Mouse (Mus musculus) heart, embryonic 11.5 days (tissue): ENCODE measurements at regions not wholly inside any gene's neighbourhood (a gene's known extent, or its start where the extent isn't known, plus 50 kb on each side); places are given as distances from the start of the nearest gene placed in this dataset.
A peak's percentile ranks its signal among the peaks of the same experiment; 100 is the strongest.

ENCODE experiments used
- ATAC-seq: fragments of 200-750 bp; cut with Nextera tagmentation; replicated peaks from 2 replicates; pipeline ENCODE4 v1.8.0; 2017; ENCODE audit warnings: moderate library complexity; ENCODE audit not compliant: insufficient number of reproducible peaks, low FRiP score, low TSS enrichment
- H3K27ac ChIP-seq: fragments of 300-500 bp; sonication (generic); 2 replicates; pipeline ENCODE4 v1.5.1; 2014; ENCODE audit warnings: mild to moderate bottlenecking, low read depth, low read length
- H3K27me3 ChIP-seq: fragments of 300-500 bp; sonication (generic); 2 replicates; pipeline ENCODE4 v1.6.1; 2014; ENCODE audit warnings: mild to moderate bottlenecking, low read length, mixed read lengths; ENCODE audit not compliant: control insufficient read depth, insufficient read depth
- H3K36me3 ChIP-seq: fragments of 300-500 bp; sonication (generic); 2 replicates; pipeline ENCODE4 v1.6.1; 2014; ENCODE audit warnings: mild to moderate bottlenecking, low read length, moderate library complexity, mixed read lengths; ENCODE audit not compliant: control insufficient read depth, insufficient read depth
- H3K4me1 ChIP-seq: fragments of 300-500 bp; sonication (generic); 2 replicates; pipeline ENCODE4 v1.6.1; 2014; ENCODE audit warnings: low read length; ENCODE audit not compliant: control insufficient read depth, insufficient read depth
- H3K4me2 ChIP-seq: fragments of 300-500 bp; sonication (generic); 2 replicates; pipeline ENCODE4 v1.6.1; 2014; ENCODE audit warnings: mild to moderate bottlenecking, moderate library complexity
- H3K4me3 ChIP-seq: fragments of 300-500 bp; sonication (generic); 2 replicates; pipeline ENCODE4 v1.5.1; 2014; ENCODE audit warnings: low read depth, low read length
- H3K9ac ChIP-seq: fragments of 300-500 bp; sonication (generic); 2 replicates; pipeline ENCODE4 v1.6.1; 2014; ENCODE audit warnings: mild to moderate bottlenecking, low read depth, low read length, moderate library complexity
- H3K9me3 ChIP-seq: fragments of 300-500 bp; sonication (generic); replicated peaks from 2 replicates; pipeline ENCODE4 v1.6.1; 2016; ENCODE audit warnings: low read length; ENCODE audit not compliant: control insufficient read depth
- WGBS: fragments of 180-500 bp; shearing (Covaris S2); extraction: QIAGEN DNeasy Blood & Tissue Kit; methylation state at CpG from one replicate; pipeline ENCODE4 v1.1.7; 2014; ENCODE audit not compliant: insufficient replicate concordance; 5-methylcytosine and 5-hydroxymethylcytosine counted together

DNA sequence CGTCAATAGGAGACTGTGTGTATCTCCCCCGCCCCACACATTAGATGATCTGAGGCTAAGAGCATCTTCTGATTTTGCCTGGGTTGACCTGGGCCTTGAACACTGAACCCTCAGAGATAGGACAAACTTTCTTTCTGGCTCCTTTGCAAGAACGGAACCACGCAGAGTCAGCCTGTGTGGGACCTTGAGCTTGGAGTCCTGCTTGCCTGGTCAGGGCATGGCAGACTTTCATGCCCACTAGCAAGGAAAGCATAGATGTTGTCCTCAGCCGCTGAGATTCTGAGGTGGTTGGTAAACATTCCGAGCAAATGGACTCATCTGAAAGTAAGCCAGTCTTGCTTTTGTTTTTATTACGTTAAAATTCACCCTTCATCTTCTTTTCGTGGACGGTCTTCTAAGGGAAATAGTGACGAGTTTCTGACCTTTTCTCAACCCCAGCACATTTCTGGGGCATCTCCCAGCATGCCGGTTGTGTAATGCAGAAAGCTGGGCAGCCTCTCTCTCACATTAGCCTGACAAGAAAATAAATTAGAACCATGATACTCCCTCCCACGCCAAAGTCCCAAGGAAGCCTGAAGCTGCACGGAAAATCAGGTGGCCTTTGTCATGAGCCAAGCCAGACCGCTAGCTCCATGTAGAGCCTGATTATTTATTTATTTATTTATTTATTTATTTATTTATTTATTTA lies 79.2 kb upstream of the Ppm1b start:
- no peaks in the 10 kb centered on the region for H3K9me3 ChIP-seq
- no peaks in the 10 kb centered on the region for H3K36me3 ChIP-seq
- H3K4me2 ChIP-seq, result no peak overlapping the region
- 79% methylated on average over 14 of the region's 14 CpGs for WGBS
- H3K27me3 ChIP-seq, result no peaks in the 10 kb centered on the region
- ATAC-seq, result no peak
- H3K4me3 ChIP-seq, result no peak overlapping the region
- no peak overlapping the region for H3K27ac ChIP-seq
- H3K9ac ChIP-seq, result no peak overlapping the region
- no peaks in the 10 kb centered on the region for H3K4me1 ChIP-seq

DNA sequence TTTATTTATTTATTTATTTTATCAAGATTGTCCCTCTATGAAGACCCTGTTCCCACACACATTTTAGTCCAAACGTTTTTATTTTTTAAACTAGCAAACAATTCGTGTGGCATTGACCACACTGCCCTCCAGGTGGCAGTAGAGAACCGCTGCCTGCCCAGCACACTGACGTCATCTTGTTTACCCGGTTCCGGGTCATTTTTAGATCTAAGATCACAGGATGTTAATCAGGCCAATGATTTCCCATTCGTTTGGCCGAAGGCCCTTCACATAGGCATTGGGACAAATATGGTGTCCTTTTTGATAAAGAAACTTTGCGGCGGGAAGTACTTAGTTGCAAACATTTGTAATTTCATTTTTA lies 78.7 kb upstream of the Ppm1b start:
- H3K27ac ChIP-seq, result no peak overlapping the region
- H3K9ac ChIP-seq, result no peak overlapping the region
- H3K36me3 ChIP-seq, result no peaks in the 10 kb centered on the region
- WGBS, result 20% methylated on average over 10 of the region's 10 CpGs
- H3K4me1 ChIP-seq, result no peaks in the 10 kb centered on the region
- H3K4me3 ChIP-seq, result peak overlapping the region; percentile 27
- peak overlapping the region; percentile 56 for H3K4me2 ChIP-seq
- H3K27me3 ChIP-seq, result no peaks in the 10 kb centered on the region
- no peaks in the 10 kb centered on the region for H3K9me3 ChIP-seq
- no peak for ATAC-seq

DNA sequence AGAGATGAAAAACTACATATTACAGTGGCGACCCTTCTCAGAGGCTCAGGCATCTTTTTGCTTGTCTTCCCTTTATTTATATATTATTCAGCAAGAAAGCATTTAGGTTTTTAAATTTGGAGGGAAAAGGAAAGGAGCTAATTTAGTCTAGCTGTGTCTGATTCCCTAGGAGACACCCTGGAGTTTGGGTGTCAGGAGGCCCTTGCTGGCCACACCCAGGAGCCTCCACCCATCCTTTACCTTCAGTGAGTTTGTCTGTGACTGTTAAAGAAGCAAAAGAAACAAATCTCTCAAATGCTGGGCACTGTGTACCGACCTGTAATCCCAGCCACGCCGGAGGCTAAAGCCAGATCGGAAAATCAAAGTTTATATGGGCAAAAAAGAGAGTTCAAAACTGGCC lies 78.2 kb upstream of the Ppm1b start:
- Histone ChIP-seq H3K27me3 (no peaks in the 10 kb centered on the region), H3K9me3 (no peaks in the 10 kb centered on the region), H3K4me1 (no peaks in the 10 kb centered on the region), H3K9ac (no peak overlapping the region), H3K36me3 (no peaks in the 10 kb centered on the region), H3K27ac (no peak overlapping the region), H3K4me2 (peak overlapping the region; percentile 56), H3K4me3 (peak overlapping the region; percentile 27)
- WGBS, result 82% methylated on average over 5 of the region's 5 CpGs
- ATAC-seq, result no peak

DNA sequence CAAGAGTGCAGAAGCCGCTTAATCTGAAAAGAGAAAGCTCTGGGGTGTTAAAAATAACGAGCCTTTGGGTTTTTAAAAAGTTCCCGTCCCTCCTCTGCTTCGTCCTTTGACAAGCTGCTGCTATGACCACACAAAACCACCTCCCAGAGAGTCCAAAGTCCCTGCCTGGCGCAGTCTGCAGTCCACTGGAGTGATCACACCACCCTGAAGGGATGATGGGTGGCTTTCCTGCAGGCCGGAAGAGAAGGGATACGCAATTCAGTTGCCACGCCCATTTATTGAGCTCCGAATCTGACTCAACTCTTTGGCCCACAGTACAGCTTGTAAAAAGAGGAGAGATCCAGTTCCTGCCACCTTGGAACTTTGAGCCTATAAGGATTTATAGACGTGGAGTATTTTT lies 77.4 kb upstream of the Ppm1b start:
- H3K4me2 ChIP-seq, result no peak overlapping the region
- ATAC-seq, result no peak
- H3K27me3 ChIP-seq, result no peaks in the 10 kb centered on the region
- H3K27ac ChIP-seq, result no peak overlapping the region
- no peaks in the 10 kb centered on the region for H3K9me3 ChIP-seq
- H3K4me1 ChIP-seq, result no peaks in the 10 kb centered on the region
- no peak overlapping the region for H3K9ac ChIP-seq
- WGBS, result 83% methylated on average over 10 of the region's 10 CpGs
- H3K36me3 ChIP-seq, result no peaks in the 10 kb centered on the region
- H3K4me3 ChIP-seq, result no peak overlapping the region

DNA sequence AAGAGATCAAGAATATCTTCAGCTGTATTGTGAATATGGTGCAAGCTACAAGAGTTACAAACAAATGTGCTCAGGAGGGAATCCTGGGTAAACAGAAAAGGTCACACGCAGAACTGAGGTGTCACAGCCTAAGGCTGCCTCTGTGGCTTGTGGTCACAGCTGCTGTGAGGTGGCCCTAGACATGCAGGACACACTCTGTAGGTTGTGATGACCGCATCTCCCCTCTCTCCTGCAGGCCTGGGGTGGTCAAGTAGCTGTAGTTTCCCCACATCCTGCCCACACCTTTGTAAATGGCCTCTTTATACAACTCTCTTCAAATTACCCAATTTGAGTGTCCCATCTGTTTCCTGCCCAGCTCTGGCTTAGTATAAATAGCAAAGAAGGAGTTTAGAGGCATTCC lies 75.6 kb upstream of the Ppm1b start:
- H3K27me3 ChIP-seq, result no peaks in the 10 kb centered on the region
- no peak overlapping the region for H3K27ac ChIP-seq
- no peak for ATAC-seq
- WGBS, result 65% methylated on average over 2 of the region's 2 CpGs
- H3K9ac ChIP-seq, result no peak overlapping the region
- H3K9me3 ChIP-seq, result no peaks in the 10 kb centered on the region
- H3K4me2 ChIP-seq, result no peak overlapping the region
- H3K4me3 ChIP-seq, result no peak overlapping the region
- H3K36me3 ChIP-seq, result no peaks in the 10 kb centered on the region
- no peaks in the 10 kb centered on the region for H3K4me1 ChIP-seq

DNA sequence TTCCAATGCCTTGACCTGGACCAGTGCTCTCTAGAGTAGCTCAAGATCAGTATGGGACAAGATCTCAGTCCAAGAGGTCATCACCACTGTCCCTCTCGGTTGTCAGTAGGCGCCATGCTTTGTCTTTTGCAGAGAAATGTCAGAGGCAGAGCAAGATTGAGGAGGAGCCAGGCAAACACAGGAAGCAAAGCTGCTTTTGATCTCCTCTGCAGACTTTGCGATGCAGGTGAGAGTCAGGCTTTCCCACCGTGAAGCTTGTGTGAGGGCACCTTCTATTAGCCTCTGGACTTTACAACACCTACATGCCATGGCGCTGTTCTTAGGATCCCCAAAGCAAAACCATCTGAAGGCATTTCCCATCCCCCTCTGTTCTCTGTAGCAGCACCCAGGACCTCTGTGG lies 68.0 kb upstream of the Ppm1b start:
- H3K4me1 ChIP-seq, result no peaks in the 10 kb centered on the region
- no peak overlapping the region for H3K4me2 ChIP-seq
- H3K36me3 ChIP-seq, result no peaks in the 10 kb centered on the region
- H3K9me3 ChIP-seq, result no peaks in the 10 kb centered on the region
- ATAC-seq, result no peak
- WGBS, result 83% methylated on average over 5 of the region's 5 CpGs
- H3K4me3 ChIP-seq, result no peak overlapping the region
- no peak overlapping the region for H3K27ac ChIP-seq
- no peaks in the 10 kb centered on the region for H3K27me3 ChIP-seq
- H3K9ac ChIP-seq, result no peak overlapping the region

DNA sequence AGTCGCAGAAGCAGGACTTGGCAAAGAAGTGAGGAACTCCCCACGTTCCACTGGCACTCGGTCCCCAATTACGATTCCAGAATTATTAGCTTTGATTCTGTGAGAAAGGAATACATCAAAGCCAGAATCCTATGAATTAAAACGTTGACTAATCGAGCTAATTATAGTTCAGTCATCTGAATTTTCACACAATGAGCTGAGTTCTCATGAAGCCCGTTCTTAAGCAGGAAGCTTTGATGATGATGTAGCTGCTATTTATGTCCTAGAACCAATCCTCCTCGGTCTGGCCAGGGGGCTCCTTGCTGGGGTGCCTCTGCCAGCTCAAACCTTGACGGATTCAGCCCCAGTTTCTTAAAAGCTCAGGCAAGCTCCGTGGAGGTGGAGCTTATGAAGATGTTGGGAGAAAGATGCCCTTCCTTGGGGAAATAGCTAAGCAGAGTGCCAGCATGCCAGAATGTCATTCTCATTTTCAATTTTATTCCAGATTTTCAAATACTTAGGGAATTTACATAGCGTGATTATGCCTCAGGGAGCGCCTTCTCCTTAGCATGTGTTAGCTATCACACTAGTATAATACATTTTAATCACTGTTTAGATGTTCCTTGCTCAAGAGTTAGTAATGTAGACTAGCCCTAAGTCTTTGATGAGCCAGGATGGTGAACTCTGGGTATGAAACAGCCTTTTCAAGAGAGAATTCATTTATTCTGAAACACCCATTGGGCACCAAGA lies 65.5 kb upstream of the Ppm1b start:
- ATAC-seq, result no peak
- Histone ChIP-seq H3K36me3 (no peaks in the 10 kb centered on the region), H3K9me3 (no peaks in the 10 kb centered on the region), H3K4me2 (no peak overlapping the region), H3K27ac (no peak overlapping the region), H3K27me3 (no peaks in the 10 kb centered on the region), H3K4me1 (no peaks in the 10 kb centered on the region), H3K9ac (no peak overlapping the region), H3K4me3 (no peak overlapping the region)
- 68% methylated on average over 12 of the region's 12 CpGs for WGBS

DNA sequence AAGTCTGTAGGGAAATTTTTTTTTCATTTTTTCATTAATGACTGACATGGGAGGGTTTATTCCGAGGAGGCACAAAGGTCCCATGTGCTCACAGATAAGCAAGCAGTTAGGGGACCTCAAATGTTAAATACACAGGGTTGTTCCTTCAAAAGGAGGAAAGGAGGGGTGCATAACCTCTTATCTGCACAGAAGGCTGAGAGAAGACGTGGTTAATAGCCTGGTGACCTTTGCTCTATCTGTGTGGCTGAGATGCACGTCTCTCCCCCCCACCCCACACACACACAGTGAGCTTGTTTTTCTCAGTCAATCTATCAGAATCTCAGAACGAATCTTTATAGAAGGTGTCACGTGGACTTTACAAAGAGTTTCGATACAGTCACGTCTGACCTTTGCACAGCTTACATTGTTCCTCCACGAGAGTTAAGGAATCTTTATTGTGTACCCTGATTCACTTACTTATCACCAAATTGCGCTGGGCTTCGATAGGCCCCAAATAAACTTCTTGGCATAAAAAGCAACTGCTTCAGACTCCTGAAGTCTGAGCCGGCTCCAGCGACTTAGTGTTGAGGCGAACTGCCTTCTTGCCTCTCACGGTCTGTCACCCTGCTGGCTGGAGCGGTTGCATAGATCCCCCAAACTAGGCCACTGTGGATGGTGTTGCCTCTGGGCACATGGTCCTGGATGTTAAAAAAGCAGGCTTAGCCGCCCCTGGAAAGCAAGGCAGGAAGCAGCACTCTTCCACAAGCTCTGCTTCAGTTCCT lies 63.1 kb upstream of the Ppm1b start:
- 75% methylated on average over 16 of the region's 16 CpGs for WGBS
- no peak for ATAC-seq
- no peak overlapping the region for H3K27ac ChIP-seq
- no peaks in the 10 kb centered on the region for H3K27me3 ChIP-seq
- no peak overlapping the region for H3K4me3 ChIP-seq
- no peaks in the 10 kb centered on the region for H3K36me3 ChIP-seq
- H3K9ac ChIP-seq, result no peak overlapping the region
- H3K4me1 ChIP-seq, result no peaks in the 10 kb centered on the region
- no peaks in the 10 kb centered on the region for H3K9me3 ChIP-seq
- no peak overlapping the region for H3K4me2 ChIP-seq
